In genomic region chr3:32713711-32714110, GRCm38 (mm10) we compare ENCODE assay signal across 19 mouse cellular contexts.
"Had no signal": no experiment of that assay in that cellular context is flagged by ENCODE, and none has a peak within 500 bp of the region (broad histone marks: within the 10 kb centered on the region; RNA-seq: fewer than 3 reads in every experiment).

No protein-coding gene starts in this region.

- H3K27ac ChIP-seq: midbrain, embryonic 10.5 days; midbrain, embryonic 12.5 days; neural tube, embryonic 13.5 days; neural tube, embryonic 15.5 days had no signal

- H3K4me3 ChIP-seq: midbrain, embryonic 10.5 days; midbrain, embryonic 12.5 days; myocyte; neural tube, embryonic 13.5 days; neural tube, embryonic 15.5 days had no signal

- H3K27me3 ChIP-seq: midbrain, embryonic 12.5 days; neural tube, embryonic 13.5 days; neural tube, embryonic 15.5 days had no signal

- DNase-seq: lung, adult 18-20 months; lung, embryonic 14.5 days; lung, postnatal 10 days; lung, postnatal 4 days; midbrain, embryonic 14.5 days; retina, postnatal 1 day; right cerebral cortex, adult 18-20 months; right cerebral cortex, postnatal 25 days; right cerebral cortex, postnatal 4 days; spleen, adult 18-20 months; thymus, adult 18-20 months; thymus, postnatal 14 days; thymus, postnatal 36 days had no signal

- ATAC-seq: midbrain, embryonic 16.5 days had no signal

- H3K4me2 ChIP-seq: lung, embryonic 14.5 days; midbrain, embryonic 12.5 days; neural tube, embryonic 13.5 days; neural tube, embryonic 15.5 days had no signal

- H3K9me3 ChIP-seq: midbrain, embryonic 10.5 days; midbrain, embryonic 12.5 days; neural tube, embryonic 13.5 days; neural tube, embryonic 15.5 days had no signal

- H3K9ac ChIP-seq: lung, embryonic 14.5 days; midbrain, embryonic 12.5 days; neural tube, embryonic 13.5 days; neural tube, embryonic 15.5 days had no signal
